Mouse (Mus musculus) hindbrain, embryonic 14.5 days (tissue): Measurements from ENCODE around the gene Irak2. TPM values are rescaled to one million over a fixed set of nuclear protein-coding genes. Genes with fewer than 3 reads are reported as not detected.

Source experiments
- ATAC-seq: fragments of 200-750 bp; cut with Nextera tagmentation; 2 replicates; pipeline ENCODE4 v1.8.0; 2017; ENCODE audit warnings: moderate number of reproducible peaks, mild to moderate bottlenecking, moderate TSS enrichment, moderate library complexity; ENCODE audit not compliant: low FRiP score
- DNase-seq: peaks from one replicate; pipeline ENCODE4 v3.0.0-alpha.2; 2015; ENCODE audit warnings: low spot score
- H3K27ac ChIP-seq: fragments of 300-500 bp; sonication (generic); 2 replicates; pipeline ENCODE4 v1.5.1; 2014; ENCODE audit warnings: mild to moderate bottlenecking, moderate library complexity
- H3K27me3 ChIP-seq: fragments of 300-500 bp; sonication (generic); 2 replicates; pipeline ENCODE4 v1.6.1; 2014; ENCODE audit warnings: mild to moderate bottlenecking, low read length, mixed read lengths; ENCODE audit not compliant: control insufficient read depth, insufficient read depth
- H3K36me3 ChIP-seq: fragments of 300-500 bp; sonication (generic); replicated peaks from 2 replicates; pipeline ENCODE4 v1.6.1; 2014; ENCODE audit not compliant: control insufficient read depth, insufficient read depth
- H3K4me1 ChIP-seq: fragments of 300-500 bp; sonication (generic); replicated peaks from 2 replicates; pipeline ENCODE4 v1.6.1; 2014; ENCODE audit warnings: antibody characterized with exemption, low read length, mixed read lengths; ENCODE audit not compliant: control insufficient read depth, insufficient read depth
- H3K4me2 ChIP-seq: fragments of 300-500 bp; sonication (generic); replicated peaks from 2 replicates; pipeline ENCODE4 v1.6.1; 2014; ENCODE audit warnings: mild to moderate bottlenecking, moderate library complexity
- H3K4me3 ChIP-seq: fragments of 300-500 bp; sonication (generic); replicated peaks from 2 replicates; pipeline ENCODE4 v1.5.1; 2014; ENCODE audit warnings: mild to moderate bottlenecking, low read length
- H3K9ac ChIP-seq: fragments of 300-500 bp; sonication (generic); 2 replicates; pipeline ENCODE4 v1.6.1; 2014
- H3K9me3 ChIP-seq: fragments of 300-500 bp; sonication (generic); 2 replicates; pipeline ENCODE4 v1.6.1; 2016; ENCODE audit warnings: low read length; ENCODE audit not compliant: control insufficient read depth
- WGBS: fragments of 180-500 bp; shearing (Covaris S2); extraction: QIAGEN DNeasy Blood & Tissue Kit; methylation state at CpG from one replicate; pipeline ENCODE4 v1.1.7; 2014; 5-methylcytosine and 5-hydroxymethylcytosine counted together
- polyA plus RNA-seq: library from polyadenylated mRNA; unstranded; fragments of >200 nt; fragmentation: Nextera tagmentation; extraction: Ambion mirVana; gene quantifications from 2 replicates; pipeline ENCODE4 v1.2.1, GENCODE M21; 2014

The Irak2 gene
- polyA plus RNA-seq, 1 experiment from 2014 or later = 1.4 TPM

DNA sequence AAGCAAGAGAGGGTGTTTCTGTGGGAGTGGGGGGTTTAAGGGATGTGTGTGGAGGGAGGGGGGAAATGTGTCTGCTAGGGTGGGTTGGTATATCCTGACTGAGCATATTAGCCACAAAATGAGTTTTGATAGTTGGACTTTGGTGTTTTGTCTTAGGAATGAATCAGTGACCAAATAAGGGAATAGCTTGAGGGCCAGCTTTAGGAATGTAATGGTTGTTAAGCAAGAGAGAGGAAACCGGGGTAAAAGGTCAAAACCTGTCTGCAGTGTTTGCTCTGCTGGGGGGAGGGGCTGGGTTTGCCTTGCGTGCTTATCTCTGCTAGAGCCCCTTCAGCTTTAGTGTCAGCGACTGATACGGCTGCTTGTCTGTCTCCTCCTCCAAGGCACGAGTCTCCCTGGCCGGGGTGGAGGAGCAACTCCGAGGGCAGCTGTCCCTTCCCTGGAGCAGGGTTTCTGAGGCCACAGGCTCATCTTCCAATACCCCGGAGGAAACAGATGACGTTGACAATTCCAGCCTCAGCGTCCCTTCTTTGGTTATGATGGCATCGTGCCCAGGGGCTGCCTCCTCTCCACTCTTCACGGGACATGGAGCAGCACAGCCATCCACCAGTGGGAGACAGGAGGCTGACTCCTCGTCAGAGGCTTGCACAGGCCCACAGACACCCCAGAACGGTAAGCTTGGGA, 52.3 kb downstream of the Irak2 start:
- 0 out of 2 replicates have a peak overlapping the region, but pooled peaks have one; percentile 14 for H3K27ac ChIP-seq
- no peaks in the 10 kb centered on the region for H3K9me3 ChIP-seq
- ATAC-seq = no peak

DNA sequence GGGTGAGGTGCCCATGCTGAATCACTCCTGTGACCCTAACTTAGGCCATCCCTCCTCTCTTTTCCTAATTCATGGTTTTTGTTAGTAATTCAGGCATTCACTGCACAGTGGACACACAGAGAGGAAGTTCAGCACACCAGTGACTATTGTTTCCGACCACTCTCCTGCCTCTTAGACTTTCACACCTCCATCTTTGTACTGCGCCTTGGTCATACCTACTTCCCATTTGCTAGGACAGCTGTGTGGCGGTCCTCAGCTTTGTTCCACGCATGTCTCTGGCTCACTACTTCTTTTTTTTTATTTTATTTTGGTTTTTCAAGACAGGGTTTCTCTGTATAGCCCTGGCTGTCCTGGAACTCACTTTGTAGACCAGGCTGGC, 52.8 kb downstream of the Irak2 start:
- no peak overlapping the region for H3K4me3 ChIP-seq
- 0 out of 2 replicates have a peak overlapping the region, but pooled peaks have one; percentile 14 for H3K27ac ChIP-seq
- H3K27me3 ChIP-seq = no peaks in the 10 kb centered on the region
- no peaks in the 10 kb centered on the region for H3K9me3 ChIP-seq
- H3K4me2 ChIP-seq = peak overlapping the region; percentile 24; the same call in 1 of the 2 replicates
- H3K4me1 ChIP-seq = peaks cover 5% of the 10 kb centered on the region; the same call in 1 of the 2 replicates
- ATAC-seq (no peak), DNase-seq (no peak)
- no peak overlapping the region for H3K9ac ChIP-seq
- 85% methylated on average over 4 of the region's 4 CpGs for WGBS
- H3K36me3 ChIP-seq = no peaks in the 10 kb centered on the region

More for the DNA sequence above, 52.3 kb downstream of the Irak2 start:
- H3K9ac ChIP-seq = 0 out of 2 replicates have a peak overlapping the region, but pooled peaks have one; percentile 16
- H3K27me3 ChIP-seq = no peaks in the 10 kb centered on the region
- WGBS = 9% methylated on average over 14 of the region's 14 CpGs
- H3K4me1 ChIP-seq = peaks cover 5% of the 10 kb centered on the region; the same call in 1 of the 2 replicates
- no peak overlapping the region for H3K4me3 ChIP-seq
- no peak for DNase-seq
- no peaks in the 10 kb centered on the region for H3K36me3 ChIP-seq
- peak overlapping the region; percentile 24 for H3K4me2 ChIP-seq

DNA sequence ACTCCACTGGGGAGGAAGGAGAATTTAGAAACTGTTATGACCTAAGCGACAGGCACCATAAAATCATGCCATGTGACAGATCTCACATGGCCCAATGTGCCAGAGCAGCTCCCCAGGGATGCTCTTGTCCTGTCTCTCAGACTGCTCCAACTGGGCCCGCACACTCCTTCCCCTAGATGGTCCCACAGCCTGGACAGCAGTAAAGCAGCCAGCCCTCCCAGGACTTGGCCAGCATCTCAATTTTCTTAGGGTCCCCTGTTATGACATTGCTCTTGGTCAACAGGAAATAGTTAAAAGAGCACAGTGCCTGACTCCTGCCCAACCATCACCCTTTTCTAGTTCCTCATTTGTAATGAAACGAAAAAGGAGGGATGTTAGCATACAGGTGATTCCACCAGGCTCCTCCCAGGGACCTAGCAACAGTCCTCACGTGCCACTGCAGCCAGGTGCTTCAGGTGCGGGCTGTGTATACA, 54.4 kb downstream of the Irak2 start:
- no peak for DNase-seq
- ATAC-seq = no peak
- H3K36me3 ChIP-seq = no peaks in the 10 kb centered on the region
- peaks cover 6% of the 10 kb centered on the region; the same call in 1 of the 2 replicates for H3K4me1 ChIP-seq
- 86% methylated on average over 5 of the region's 5 CpGs for WGBS
- no peaks in the 10 kb centered on the region for H3K27me3 ChIP-seq
- H3K4me2 ChIP-seq = no peak overlapping the region
- no peak overlapping the region for H3K27ac ChIP-seq
- H3K9ac ChIP-seq = no peak overlapping the region
- H3K4me3 ChIP-seq = no peak overlapping the region
- no peaks in the 10 kb centered on the region for H3K9me3 ChIP-seq

DNA sequence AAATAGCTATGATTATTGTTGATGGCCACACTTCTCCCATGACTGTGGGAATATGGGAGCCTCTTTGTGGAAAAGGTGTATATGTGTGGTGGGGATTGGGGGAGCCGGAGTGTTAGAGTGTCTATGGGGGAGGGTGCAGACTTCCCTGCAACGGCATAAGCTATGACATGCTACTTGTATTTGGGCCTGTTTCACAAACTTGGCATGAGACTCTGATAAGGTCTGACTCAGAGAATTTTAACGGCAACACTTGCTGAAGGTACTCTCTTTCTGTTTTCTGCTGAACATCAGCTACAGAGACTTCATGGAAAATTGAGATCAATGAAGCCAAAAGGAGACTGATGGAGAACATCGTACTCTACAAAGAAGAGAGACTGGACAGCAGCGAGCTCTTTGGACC, 55.1 kb downstream of the Irak2 start:
- 91% methylated on average over 5 of the region's 5 CpGs for WGBS
- Histone ChIP-seq H3K27me3 (no peaks in the 10 kb centered on the region), H3K4me2 (no peak overlapping the region), H3K9ac (no peak overlapping the region), H3K4me3 (no peak overlapping the region), H3K4me1 (peaks cover 13% of the 10 kb centered on the region), H3K36me3 (no peaks in the 10 kb centered on the region), H3K9me3 (no peaks in the 10 kb centered on the region), H3K27ac (no peak overlapping the region)
- ATAC-seq (no peak), DNase-seq (no peak)

DNA sequence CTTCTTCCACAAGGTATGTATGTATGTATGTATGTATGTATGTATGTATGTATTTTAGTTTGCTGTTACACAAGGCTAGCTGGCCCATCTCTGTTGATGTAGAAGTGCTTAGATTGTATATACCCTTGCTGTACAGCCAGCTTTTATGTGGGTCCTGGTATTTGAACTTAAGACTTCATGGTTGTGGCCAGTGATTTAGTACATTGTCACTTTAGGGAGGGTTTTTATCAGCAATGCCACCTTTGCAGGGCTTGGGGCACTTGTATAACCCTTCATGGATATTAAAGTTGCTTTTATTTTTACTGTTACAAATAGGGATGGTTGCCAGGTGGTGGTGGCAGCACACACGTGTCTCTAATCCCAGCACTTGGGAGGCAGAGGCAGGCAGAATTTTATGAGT, 56.9 kb downstream of the Irak2 start:
- no peaks in the 10 kb centered on the region for H3K36me3 ChIP-seq
- no peaks in the 10 kb centered on the region for H3K27me3 ChIP-seq
- no peaks in the 10 kb centered on the region for H3K9me3 ChIP-seq
- peaks cover 22% of the 10 kb centered on the region for H3K4me1 ChIP-seq
- DNase-seq = no peak
- 76% methylated on average over 1 of the region's 1 CpGs for WGBS
- H3K4me3 ChIP-seq = no peak overlapping the region
- ATAC-seq = no peak
- H3K4me2 ChIP-seq = no peak overlapping the region
- H3K9ac ChIP-seq = no peak overlapping the region
- H3K27ac ChIP-seq = no peak overlapping the region

DNA sequence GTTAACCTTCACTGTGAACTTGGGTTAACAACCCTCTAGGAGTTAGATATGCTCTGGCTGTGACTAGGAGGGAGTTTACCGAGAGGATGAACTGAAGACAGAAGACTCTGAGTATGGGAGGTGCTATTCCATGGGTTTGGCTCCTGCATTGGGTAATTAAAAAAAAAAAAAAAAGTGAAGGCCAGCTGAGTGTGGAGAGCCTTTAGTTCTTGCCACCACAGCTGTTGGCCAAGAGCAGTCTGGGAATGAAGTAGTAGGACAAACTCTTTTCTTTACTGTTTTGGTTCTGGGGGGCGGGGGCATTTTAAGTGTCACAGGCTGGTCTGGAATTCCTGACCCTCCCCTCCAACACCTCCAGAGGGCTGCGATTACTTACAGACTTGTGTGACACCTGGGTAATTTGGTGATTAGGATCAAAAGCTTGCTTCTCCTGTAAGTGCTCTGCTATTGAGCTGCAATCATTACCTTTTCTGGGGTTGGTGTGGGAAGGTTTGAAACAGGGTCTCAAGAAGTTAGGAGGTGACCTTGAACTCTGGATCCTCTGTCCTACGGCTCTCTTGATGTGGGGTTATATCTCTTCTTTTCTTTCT, 57.6 kb downstream of the Irak2 start:
- Histone ChIP-seq H3K4me3 (peak overlapping the region; percentile 95), H3K9me3 (no peaks in the 10 kb centered on the region), H3K27ac (peak overlapping the region; percentile 88), H3K36me3 (no peaks in the 10 kb centered on the region; the same call in 1 of the 2 replicates), H3K4me2 (peak overlapping the region; percentile 92), H3K9ac (peak overlapping the region; percentile 43; the same call in 1 of the 2 replicates), H3K27me3 (no peaks in the 10 kb centered on the region), H3K4me1 (peaks cover 18% of the 10 kb centered on the region)
- DNase-seq (no peak), ATAC-seq (no peak)
- 88% methylated on average over 4 of the region's 4 CpGs for WGBS

DNA sequence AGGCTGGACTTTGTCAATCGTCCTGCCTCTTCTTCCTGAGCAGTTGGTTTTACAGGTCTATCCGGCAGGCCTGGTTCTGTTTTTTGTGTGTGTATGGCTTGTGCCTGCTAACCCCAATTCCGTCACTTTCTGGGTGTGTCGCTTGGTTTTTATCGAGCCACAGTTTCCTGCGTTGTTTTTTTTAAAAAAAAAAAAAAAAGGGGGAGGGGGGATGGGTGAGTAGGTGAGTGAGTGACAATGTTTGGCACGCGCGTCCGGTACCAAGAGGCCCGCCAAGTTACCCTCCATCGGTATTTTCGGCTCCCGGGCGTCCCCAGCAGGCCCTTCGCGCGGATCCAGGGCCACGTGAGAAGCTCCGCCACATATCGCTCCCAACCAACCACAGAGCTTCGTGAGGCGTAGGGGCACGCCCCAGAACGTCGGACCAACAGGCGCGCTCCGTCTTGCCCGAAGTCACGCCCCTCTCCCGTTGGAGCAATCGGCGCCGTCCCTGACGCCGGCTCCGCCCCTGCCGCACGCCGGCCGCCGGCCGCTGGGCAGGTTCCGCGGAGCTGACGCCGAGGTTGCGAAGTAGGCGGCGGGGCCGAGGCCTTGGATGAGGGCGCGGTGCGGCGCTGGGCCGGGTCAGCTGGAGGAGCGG, 58.4 kb downstream of the Irak2 start, which contains the start of gene Tatdn2:
Tatdn2 (plus strand) TSS at position 469 of the 640 bp plus-strand sequence.
- DNase-seq = peak; percentile 93
- under 1% methylated on average over 55 of the region's 58 CpGs for WGBS

DNA sequence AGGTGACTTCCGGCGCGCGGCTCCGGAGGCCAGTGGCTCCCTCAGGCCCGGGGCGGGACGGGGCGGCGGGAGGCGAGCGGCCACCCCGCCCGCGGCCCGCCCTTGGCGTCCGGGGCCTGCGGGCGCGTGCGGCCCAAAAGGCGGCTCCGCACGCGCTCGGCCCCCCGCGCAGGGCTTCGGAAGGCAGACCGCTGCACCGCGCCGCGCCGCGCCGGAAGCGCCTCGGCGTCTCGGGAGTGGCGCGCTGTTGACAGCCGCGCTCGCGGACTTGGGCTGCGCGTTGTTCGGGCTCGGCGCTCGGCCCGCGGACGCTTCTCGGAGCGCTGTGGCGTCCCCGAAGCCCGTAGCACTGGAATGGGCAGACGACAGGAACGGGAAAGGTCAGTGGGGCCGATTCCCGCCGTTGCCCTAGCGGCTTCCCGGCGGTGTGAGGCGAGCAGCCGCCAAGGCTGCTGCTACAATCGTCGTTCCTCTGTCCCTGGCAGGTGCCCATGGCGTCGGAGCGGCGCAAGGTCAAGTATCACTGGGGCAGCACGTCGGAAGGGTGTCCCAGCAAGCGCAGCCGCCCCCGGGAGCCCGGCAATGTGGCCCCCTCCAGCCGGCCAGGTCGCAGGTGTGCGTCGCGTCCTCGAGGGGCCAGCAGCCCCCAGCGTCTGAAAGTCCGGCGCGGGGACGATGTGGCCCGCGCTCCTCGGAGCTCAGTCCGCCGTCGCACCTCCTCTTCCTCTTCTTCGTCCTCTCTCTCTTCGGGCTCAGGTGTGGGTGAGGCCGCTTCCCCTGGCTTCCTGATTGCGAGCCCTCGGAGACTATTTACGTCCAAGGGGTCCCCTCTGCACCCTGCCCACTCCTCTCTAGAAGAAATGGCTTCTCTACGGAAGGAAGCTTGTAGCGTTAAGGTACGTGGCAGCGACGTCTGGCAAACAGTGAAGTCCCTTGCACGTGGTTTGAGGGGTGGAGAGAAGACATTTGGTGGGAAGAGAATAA, 59.2 kb downstream of the Irak2 start:
- under 1% methylated on average over 93 of the region's 113 CpGs for WGBS
- no peaks in the 10 kb centered on the region for H3K27me3 ChIP-seq
- DNase-seq (no peak), ATAC-seq (peak; percentile 72)
- peak overlapping the region; percentile 92 for H3K4me2 ChIP-seq
- peaks cover 15% of the 10 kb centered on the region for H3K36me3 ChIP-seq
- peak overlapping the region; percentile 95 for H3K4me3 ChIP-seq
- peaks cover 17% of the 10 kb centered on the region for H3K4me1 ChIP-seq
- no peaks in the 10 kb centered on the region for H3K9me3 ChIP-seq
- H3K27ac ChIP-seq = peak overlapping the region; percentile 88
- peak overlapping the region; percentile 83 for H3K9ac ChIP-seq

More for the DNA sequence above, 58.4 kb downstream of the Irak2 start, which contains the start of gene Tatdn2:
- H3K9me3 ChIP-seq = no peaks in the 10 kb centered on the region
- H3K4me2 ChIP-seq = peak within 1 kb of the TSS; percentile 92
- peaks cover 7% of the 10 kb centered on the region for H3K36me3 ChIP-seq
- peak within 1 kb of the TSS; percentile 83 for H3K9ac ChIP-seq
- peaks cover 17% of the 10 kb centered on the region for H3K4me1 ChIP-seq
- ATAC-seq = peak; percentile 99
- H3K4me3 ChIP-seq = peak within 1 kb of the TSS; percentile 95
- peak within 1 kb of the TSS; percentile 88 for H3K27ac ChIP-seq
- no peaks in the 10 kb centered on the region for H3K27me3 ChIP-seq
